Mouse (Mus musculus): ENCODE data around the gene Cd80.
A peak's percentile ranks its signal among the peaks of the same experiment; 100 is the strongest.
"Not testable (repeated sequence)": the region's sequence is repeated elsewhere in the genome, so short reads cannot be mapped to it uniquely, and the experiment has no call there.

Gene Cd80

DNA sequence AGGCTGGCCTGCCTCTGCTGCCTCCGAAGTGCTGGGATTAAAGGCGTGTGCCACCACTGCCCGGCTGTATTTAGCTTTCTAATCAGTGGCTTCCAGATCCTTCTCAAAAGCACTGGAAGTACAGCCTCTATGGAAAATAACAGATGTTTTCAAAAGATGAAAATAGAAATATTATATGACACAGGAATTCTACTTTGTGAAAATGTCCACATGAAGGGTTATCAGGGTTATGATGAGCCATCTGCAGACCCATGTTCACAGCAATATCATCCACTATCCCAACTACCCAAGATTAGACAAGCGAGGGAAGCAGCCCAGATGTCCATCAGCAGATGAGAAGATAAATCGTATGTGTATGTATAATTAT is 17.1 kb downstream of the Cd80 start:
- DNase-seq (ENCODE audit: low spot score), result no peak

DNA sequence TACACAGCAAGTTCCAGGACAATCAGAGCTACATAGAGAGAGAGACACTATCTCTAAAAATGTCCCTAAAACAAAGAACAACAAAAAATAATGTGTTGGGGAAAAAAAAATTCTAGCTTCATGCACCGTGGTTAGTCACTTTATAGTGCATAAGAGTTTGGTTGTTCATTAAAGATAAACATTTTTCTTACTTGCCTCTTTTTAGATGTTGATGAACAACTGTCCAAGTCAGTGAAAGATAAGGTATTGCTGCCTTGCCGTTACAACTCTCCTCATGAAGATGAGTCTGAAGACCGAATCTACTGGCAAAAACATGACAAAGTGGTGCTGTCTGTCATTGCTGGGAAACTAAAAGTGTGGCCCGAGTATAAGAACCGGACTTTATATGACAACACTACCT is 18.3 kb downstream of the Cd80 start:
- DNase-seq (ENCODE audit: low spot score), result no peak

DNA sequence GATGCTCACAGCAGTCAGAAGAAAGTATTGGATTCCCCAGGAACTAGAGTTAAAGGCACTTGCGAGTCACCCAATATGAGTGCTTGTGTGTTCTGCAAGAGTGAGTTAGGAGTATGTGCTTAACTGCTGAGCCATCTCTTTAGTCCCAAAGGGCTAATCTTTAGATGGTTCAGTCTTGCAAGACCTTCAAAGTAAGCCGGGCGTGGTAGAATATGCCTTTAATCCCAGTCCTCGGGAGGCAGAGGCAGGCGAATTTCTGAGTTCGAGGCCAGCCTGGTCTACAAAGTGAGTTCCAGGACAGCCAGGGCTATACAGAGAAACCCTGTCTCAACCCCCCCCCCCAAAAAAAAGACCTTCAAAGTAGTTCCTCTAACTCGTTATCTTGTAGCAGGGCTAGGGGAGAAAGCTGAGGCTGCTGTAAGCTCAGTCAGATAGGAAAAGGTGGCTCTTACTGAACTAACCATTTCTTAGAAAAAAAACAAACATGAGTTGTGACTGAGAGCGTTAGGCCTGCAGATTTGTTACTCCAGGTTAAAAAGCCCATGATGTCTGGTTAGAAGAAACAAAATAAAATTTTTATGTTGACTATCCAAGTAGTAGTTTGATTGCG is 19.4 kb downstream of the Cd80 start:
- DNase-seq (ENCODE audit: low spot score), result no peak

DNA sequence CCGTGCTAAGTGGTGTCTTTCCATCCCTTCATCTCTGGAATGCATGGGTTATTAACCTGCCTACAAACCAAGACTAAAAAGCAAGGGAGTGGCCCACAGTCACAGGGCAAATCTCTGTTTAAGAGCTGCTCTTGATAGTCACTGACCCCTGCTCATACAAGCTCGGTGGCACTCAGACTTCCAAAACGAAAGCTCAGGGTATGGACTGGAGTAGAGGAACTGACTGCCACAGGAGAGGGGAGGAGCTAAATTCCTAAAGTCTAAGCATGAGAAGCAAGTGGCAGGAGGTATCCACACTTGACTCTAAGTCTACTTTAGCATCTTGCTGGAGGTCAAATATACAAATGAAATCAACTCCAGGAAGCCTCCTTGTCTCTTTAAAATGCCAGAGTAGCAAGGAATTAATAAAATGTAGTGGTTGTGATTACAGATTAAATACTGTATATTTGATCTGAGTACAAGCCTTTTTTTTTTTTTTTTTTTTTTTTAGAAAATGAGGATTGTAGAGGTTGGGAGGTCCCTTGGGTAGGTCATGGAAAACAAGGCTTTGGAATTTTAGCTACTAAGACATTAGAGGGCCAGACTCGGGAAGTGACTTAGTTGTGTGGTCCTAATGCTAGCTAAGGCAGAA is 20.4 kb downstream of the Cd80 start:
- no peak for DNase-seq (ENCODE audit: low spot score)

DNA sequence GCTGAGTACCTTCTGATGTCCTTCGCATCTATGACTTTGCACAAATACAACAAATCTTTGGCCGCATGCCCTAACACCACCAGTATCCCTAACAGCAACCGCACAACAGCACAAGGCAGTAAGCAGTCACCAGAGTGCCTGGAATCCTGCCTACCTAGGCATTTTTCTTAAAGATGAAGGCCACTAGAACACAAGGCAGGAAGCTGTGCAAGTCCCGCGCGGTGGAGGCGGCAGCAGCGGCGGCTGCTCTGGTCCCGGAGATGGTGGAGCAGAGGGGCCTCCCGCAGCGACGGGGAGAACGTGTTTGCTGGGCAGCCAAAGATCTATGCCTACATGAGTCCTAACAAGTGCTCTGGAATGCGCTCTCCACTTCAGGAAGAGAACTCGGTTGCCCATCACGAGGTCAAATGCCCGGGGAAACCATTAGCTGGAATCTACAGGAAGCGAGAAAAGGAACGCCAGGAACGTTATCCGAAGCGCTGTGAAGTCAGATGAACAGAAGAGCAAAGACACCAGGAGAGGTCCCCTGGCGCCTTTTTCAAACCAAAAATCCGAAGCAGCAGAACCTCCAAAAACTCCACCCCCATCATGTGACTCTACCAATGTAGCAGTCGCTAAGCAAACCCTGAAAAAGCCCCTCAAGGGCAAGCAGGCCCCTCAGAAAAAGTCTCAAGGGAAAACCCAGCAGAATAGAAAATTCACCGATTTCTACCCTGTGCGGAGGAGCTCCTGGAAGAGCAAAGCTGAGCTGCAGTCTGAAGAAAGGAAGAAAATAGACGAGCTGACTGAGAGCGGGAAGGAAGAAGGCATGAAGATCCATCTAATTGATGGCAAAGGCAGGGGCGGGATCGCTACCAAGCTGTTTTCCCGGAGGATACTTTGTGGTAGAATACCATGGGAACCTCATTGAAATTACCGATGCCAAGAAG is 21.2 kb downstream of the Cd80 start:
- DNase-seq (ENCODE audit: low spot score), result peak; percentile 22

DNA sequence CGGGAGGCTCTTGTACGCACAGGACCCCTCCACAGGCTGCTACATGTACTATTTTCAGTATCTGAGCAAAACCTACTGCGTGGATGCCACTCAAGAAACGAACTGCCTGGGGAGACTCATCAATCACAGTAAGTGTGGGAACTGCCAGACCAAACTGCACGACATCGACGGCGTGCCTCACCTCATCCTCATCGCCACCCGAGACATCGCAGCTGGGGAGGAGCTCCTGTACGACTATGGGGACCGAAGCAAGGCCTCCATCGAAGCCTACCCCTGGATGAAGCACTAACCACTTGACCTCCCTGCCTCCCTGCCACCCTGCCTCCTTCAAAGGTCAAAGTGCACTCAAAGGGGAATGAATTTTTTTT is 21.9 kb downstream of the Cd80 start:
- DNase-seq (ENCODE audit: low spot score), result not testable (repeated sequence)

DNA sequence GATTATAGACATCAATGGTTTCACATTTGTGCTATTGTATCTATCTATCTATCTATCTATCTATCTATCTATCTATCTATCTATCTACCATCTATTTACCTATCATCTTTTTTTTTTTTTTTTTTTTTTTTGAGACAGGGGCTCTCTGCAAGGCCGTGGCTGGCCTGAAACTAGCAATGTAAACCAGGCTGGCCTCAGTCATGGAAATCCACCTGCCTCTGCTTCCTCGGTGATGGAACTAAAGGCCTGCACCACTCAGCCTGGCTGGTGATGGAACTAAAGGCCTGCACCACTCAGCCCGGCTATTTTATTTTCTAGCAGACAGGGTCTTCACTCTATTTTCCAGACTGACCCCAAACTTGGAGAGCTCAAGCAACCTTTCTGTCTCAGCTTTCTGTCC is 22.9 kb downstream of the Cd80 start:
- DNase-seq (ENCODE audit: low spot score), result no peak

DNA sequence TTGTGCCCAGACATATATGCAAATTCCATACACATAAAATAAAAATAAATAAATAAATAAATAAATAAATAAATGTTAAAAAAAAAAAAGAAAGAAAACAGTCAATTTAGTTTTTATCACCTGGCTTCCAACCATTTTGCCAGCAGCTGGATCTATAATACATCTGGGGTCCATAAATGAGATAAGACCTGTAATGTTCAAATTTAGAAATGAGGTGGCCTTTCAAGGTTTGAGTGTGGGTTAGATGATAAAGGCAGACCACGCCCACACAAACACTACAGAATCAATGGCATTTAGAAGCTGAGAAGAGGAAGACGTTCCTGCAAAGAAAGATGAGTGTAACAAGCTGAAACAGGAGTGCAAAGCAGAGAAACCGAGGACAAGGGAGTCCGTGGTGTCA is 26.0 kb downstream of the Cd80 start:
- no peak for DNase-seq (ENCODE audit: low spot score)

DNA sequence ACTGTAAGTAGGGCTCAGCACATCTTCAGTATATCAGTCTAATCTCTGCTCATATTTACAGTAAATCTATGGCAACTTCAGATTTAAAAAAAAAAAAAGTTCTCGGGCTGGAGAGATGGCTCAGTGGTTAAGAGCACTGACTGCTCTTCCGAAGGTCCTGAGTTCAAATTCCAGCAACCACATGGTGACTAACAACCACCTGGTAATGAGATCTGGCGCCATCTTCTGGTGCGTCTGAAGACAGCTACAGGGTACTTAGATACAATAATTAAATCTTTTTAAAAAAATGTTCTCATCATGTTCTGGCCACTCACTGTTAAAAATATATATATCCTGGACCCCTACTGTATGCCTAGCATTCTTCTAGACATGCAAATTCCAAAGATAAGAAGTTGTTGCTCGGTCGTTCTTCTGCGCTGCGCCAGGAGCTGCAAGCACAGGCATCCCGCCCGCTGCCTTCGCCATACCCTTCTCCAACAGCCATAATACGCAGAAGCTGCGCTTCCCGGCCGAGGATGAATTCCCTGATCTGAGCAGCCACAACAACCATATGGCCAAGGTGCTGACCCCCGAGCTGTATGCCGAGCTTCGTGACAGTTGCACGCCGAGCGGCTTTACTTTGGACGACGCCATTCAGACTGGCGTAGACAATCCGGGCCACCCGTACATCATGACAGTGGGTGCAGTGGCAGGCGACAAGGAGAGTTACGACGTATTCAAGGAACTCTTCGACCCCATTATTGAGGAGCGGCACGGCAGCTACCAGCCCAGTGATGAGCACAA is 27.6 kb downstream of the Cd80 start:
- peak; percentile 21 for DNase-seq (ENCODE audit: low spot score)

DNA sequence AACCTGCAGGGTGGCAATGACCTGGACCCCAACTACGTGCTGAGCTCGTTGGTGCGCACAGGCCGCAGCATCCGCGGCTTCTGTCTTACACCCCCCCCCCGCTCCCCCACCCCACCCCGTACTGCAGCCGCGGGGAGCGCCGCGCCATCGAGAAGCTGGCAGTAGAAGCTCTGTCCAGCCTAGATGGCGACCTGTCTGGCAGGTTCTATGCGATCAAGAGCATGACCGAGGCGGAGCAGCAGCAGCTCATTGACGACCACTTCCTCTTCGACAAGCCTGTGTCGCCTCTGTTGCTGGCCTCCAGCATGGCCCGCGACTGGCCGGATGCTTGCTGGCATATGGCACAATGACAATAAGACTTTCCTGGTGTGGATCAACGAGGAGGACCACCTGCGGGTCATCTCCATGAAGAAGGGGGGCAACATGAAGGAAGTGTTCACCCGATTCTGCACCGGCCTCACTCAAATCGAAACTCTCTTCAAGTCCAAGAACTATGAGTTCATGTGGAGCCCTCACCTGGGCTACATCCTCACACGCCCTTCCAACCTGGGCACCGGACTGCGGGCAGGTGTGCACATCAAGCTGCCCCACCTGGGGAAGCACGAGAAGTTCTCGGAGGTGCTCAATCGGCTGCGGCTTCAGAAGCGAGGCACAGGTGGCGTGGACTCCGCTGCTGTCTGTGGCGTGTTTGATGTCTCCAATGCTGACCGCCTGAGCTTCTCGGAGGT is 28.4 kb downstream of the Cd80 start:
- no peak for DNase-seq (ENCODE audit: low spot score)

DNA sequence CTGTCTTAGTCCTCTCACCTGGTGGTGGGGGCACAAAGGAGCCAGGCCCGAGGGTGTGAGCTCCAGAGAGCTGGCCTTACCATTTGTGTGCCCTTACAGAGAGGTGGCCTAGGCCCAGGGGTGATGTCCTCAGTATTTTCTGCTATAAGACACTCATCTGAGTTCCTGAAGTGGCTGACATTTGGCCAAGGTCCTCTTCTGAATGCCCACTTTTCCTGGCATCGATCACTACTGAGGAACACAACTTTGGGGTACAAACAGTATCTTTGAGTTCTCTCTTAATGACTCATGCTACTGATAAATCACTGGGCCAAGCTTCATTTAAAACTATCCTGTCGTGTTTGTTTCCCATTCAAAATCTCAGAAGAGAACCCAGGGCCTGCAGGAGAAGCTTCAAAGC is 37.2 kb downstream of the Cd80 start:
- no peak for DNase-seq (ENCODE audit: low spot score)

DNA sequence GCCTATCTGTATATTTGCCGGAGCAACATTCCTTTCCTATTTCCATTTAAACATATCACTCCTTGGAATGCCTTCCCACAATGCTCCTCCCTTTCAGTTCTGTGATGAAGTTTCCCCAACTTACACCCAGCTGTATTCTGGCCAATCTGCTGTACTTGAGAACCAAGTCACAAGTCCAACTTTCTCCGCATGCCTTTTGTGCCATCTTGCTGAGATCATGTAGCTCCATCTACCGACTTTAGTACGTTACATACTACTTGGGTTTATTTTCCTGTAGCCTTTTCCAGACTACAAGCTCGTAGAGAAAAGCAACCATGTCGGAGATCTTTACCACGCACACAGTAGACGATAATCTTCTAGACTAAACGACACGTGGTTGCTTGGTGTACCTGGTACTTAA is 38.5 kb downstream of the Cd80 start:
- DNase-seq (ENCODE audit: low spot score), result no peak

DNA sequence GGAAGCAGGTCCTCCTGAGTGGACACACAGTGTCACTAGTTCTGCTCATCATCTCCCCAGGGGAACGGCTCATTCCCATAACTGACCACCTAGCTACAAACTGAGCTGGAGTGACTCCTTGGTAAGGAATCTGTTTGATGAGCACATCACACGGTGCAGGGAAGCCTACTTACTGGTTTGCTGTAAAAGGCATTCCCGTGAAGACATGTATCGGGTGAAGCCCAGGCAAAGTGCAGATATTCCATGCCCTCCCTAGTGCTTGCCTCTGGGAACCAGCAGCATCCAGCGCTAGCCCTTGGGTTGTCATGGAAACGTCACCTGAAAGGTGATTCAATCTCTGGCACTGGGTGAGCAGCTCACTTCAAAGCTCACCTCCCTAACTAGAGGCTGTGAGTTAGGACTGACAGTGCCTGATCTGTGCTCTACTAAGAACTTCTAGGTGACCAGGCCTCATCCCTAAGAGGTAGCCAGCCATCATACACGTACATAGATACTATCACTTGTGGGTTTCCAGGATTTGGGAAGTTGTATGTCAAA is 41.3 kb downstream of the Cd80 start:
- DNase-seq (ENCODE audit: low spot score), result no peak

DNA sequence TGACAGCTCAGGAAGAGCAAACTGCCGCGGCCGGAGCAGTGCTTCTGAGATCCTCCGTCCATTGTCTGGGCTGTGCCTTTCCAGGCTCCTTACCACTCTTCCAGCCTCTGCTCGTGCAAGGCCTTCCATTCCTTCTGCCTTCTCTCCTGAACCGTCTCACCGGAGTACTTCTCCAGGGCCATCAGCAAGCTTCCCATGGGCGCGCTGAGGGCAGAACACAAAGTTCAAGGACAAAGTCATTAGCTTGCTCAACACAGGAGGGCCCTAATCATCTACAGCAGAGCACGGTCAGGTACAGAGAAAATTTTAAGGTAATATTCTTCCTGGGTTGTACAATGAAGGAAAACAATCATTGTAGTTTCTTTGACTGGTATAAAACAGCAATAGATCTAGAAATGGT is 47.1 kb downstream of the Cd80 start:
- DNase-seq (ENCODE audit: low spot score), result no peak

DNA sequence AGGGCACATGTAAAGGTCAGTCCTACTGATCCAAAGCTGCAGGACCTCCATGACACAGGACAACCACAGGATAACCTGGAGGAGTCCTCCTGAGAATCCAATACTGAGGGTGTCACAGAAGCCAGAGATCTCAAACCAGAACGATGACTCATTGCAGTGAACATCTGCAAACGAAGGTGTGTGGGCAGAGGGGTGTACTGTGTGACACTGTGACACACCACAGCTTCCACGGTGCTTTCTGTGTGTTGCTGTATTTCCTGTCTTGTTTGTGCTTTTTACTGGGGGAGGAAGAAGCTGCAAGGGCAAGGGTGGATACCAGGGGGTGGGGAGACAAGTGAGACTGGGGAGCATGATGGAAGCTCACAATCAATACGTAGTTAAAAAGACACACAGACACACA is 48.2 kb downstream of the Cd80 start:
- DNase-seq (ENCODE audit: low spot score), result no peak

DNA sequence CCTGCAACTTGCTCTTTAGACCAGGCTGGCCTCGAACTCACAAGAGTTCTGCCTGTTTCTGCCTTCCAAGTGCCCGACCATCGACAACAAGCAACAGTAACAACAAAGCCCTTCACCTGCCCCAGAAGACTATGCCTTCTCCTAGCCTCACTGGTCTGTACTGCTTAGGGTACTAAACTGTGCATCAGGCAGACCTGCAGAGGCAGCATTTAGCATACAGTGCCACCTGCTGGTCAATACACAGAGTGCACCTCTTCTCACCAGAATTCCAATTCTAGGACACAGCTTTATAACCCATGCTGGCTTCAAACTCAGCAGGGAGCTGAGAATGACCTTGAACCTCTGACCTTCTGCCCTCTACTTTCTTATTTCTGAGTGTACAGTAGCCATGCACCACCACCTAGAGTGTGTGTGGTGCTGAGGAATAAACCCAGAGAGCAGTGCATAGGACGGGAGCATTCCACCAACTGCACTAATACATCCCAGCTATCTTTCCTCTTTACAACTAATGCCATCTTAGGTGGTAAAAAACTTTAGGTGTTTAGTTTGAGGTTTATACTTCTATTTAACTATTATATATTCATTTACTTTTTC is 50.8 kb downstream of the Cd80 start:
- peak; percentile 60 for DNase-seq (ENCODE audit: low spot score)

DNA sequence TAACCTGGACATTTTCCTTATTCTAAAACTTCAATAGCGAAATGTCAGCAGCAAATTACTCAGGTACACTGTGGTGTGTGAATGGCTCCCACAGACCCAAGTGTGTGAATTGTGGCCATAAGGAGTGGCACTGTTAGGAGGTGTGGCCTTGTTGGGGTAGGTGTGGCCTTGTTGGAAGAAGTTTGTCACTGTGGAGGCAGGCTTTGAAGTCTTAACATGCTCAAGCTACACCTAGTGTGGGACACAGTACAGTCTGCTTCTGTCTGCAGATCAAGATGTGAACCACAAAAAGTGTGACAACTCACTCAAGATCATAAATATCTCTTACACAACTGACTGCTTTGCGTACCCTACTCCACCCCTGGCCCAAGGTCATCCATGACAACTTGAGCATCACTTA is 55.5 kb downstream of the Cd80 start:
- DNase-seq (ENCODE audit: low spot score), result no peak

DNA sequence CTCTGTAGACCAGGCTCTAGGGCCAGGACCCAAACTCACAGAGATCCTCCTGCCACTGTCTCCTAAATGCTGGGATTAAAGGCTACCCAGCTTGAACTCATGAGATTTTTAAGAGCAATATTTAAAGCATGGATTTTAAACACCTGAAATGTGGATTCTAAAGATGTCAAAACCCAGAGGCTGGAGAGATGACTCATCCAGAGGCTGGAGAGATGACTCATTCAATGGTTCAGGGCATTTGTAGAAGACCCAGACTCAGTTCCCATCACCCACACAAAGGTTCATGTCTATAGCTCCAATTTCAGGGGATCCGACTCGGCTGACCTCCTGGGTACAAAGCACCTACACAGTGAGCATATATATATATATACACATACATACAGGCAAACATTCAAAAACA is 63.8 kb downstream of the Cd80 start:
- DNase-seq (ENCODE audit: low spot score), result no peak

DNA sequence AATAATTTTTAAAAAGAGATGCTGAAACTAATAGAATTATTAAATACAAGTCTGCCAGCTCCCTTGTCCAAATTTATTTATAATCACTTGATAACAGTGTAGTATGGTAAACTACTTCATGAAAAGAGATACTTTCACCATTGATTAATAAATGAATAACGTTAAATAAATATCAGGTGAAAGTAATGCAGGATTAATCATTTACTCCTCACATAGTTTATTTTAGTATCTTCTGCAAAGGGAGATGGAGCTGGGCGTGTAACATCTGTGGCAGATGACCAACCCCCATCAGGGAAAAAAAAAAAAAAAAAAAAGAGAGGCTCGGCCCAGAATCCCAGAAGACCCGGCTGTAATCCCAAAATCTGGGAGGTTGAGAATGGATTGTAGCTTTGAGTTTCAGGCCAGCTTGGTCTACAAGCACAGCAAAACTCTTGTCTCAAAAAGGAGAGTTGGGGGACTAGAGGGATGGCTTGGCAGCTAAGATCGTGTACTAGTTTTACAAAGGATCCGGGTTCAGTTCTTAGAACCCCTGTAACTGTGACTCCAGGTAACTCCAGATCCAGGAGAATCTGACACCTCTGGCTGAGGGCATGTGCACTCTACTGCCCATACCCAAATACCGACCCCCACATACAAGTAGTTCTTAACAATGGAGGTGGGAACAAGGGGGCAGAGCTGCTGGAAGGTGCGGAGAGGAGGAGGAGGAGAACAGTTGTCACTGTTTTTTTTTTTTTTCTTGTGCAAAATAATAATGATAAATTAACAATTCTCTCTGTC is 66.0 kb downstream of the Cd80 start:
- DNase-seq (ENCODE audit: low spot score), result no peak

Data from ovary, postnatal 14 days (tissue).